Mouse (Mus musculus) layer of hippocampus, adult 18-20 months (tissue): ENCODE measurements at regions not wholly inside any gene's neighbourhood (a gene's known extent, or its start where the extent isn't known, plus 50 kb on each side); places are given as distances from the start of the nearest gene placed in this dataset.

Experiments used
- DNase-seq, 2 experiments: peaks; one replicate each; pipeline ENCODE4 v3.0.0; 2022; ENCODE audit warnings: low spot score in 2 of 2
- microRNA-seq, 2 experiments: library from miRNA; unstranded; fragments of <30 nt; microRNA quantifications; one replicate each; pipeline ENCODE4 v1.2.0; 2021

GRCm38 (mm10) chr15:62071311-62071710 lies 1148.5 kb upstream of the A1bg start:
- no peak for DNase-seq

GRCm38 (mm10) chr15:62068422-62069160 lies 1145.8 kb upstream of the A1bg start:
- DNase-seq = no peak

- DNase-seq = peak; percentile 32 to 75
Measured at GRCm38 (mm10) chr15:62064399-62064798, 1141.6 kb upstream of the A1bg start.

- DNase-seq = no peak
Measured at GRCm38 (mm10) chr15:62057449-62057848, 1134.6 kb upstream of the A1bg start.

- DNase-seq = no peak
Measured at GRCm38 (mm10) chr15:62056889-62057288, 1134.1 kb upstream of the A1bg start.

- peak in 1 of 2 experiments; percentile 60 for DNase-seq
Measured at GRCm38 (mm10) chr15:62056401-62056800, 1133.6 kb upstream of the A1bg start.

GRCm38 (mm10) chr15:62055011-62055410 lies 1132.2 kb upstream of the A1bg start:
- no peak for DNase-seq

- no peak for DNase-seq
Measured at GRCm38 (mm10) chr15:62053420-62054239, 1130.8 kb upstream of the A1bg start.

GRCm38 (mm10) chr15:62049416-62049815 lies 1126.6 kb upstream of the A1bg start:
- no peak for DNase-seq

GRCm38 (mm10) chr15:62048981-62049380 lies 1126.2 kb upstream of the A1bg start:
- DNase-seq = no peak

GRCm38 (mm10) chr15:62046276-62046675 lies 1123.5 kb upstream of the A1bg start:
- DNase-seq = no peak

GRCm38 (mm10) chr15:62044654-62045335 lies 1122.0 kb upstream of the A1bg start:
- no peak for DNase-seq

GRCm38 (mm10) chr15:62043617-62044392 lies 1121.0 kb upstream of the A1bg start:
- DNase-seq = peak; percentile 49 to 85

- DNase-seq = no peak
Measured at GRCm38 (mm10) chr15:62042924-62043504, 1120.2 kb upstream of the A1bg start.

Small RNA genes lying in the stretch of these regions (microRNA-seq; reads per million reads assigned to microRNA genes)
- 0 reads per million in 2 experiments for gene Gm24810
